Mouse (Mus musculus) stomach, postnatal 0 days (tissue): Measurements from ENCODE around the gene Bcl2a1a.

ENCODE experiments used
- CTCF ChIP-seq: IDR thresholded peaks from 2 replicates; pipeline ENCODE4 v1.5.1; 2016; ENCODE audit warnings: antibody characterized with exemption, low read depth, mild to moderate bottlenecking, moderate library complexity
- EP300 ChIP-seq: optimal IDR thresholded peaks from 2 replicates; pipeline ENCODE3; 2016; ENCODE audit warnings: antibody characterized with exemption

- no peak for TF ChIP-seq CTCF
- TF ChIP-seq EP300, result no peak
These were observed 2.2 kb downstream of the Bcl2a1a start for GRCm38 (mm10) chr9:88958891-88959290.
